Mouse (Mus musculus): ENCODE measurements around the gene Ptprb.

GRCm38 (mm10) chr10:116402742-116403425 is 127.6 kb downstream of the Ptprb start:
- TF ChIP-seq TAL1 (IDR thresholded peaks at IDR 0.05; ENCODE audit: low read length) (no peak), GATA1 (IDR thresholded peaks at IDR 0.05; ENCODE audit: low read length) (no peak)
